Mouse (Mus musculus): ENCODE data around the gene Maea. TPM values are rescaled to one million over a fixed set of nuclear protein-coding genes. Genes with fewer than 3 reads are reported as not detected.
A peak's percentile ranks its signal among the peaks of the same experiment; 100 is the strongest.

Gene Maea
- polyA plus RNA-seq, 1 experiment from 2014 or later, result 157 TPM

DNA sequence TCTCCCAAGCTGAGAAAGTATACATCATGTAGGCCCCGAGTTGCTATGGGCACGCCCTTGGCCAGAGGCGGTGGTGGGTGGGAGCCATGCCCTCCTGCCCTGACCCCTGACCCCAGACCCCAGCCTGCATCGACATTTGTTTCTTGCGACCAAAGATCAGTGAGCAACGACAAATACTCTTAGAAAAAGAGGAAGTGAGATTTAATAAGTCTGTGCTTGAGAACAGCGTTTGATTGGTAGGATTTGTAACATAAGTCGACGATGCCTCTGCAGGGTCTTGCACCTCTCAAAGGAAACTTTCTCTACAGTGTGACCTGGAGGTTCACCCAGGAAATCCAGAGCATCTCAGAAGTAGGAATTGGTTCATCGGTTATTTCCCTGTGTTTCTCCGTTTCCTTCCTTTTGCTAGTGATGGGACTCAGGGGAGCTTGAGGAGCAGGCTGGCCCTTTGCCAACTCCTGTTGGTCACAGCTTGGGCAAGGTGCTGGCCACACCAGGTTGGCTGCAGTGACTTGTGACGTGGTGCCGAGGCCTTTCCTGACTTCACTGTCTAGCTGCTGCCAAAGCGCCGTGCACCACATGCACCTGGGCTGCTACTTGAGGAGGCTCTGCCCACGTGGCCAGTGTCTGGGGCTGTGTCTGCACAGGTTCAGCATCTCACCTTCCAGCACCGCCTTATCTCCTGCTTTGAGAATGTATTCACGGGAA lies 37.2 kb downstream of the Maea start:
- peak; percentile 68 for DNase-seq (ENCODE audit: low spot score, missing footprints)
- Histone ChIP-seq H3K27ac (ENCODE audit: low read depth, low read length) (no peak overlapping the region), H3K36me3 (ENCODE audit: control insufficient read depth, insufficient read depth, low read length) (peaks cover 27% of the 10 kb centered on the region), H3K9ac (ENCODE audit: low read length) (no peak overlapping the region), H3K4me1 (ENCODE audit: control insufficient read depth, insufficient read depth, low read length) (0 out of 2 replicates have a peak, but pooled peaks cover 3% of the 10 kb centered on the region), H3K4me2 (no peak overlapping the region), H3K4me3 (ENCODE audit: low read depth, low read length) (no peak overlapping the region), H3K9me3 (ENCODE audit: control insufficient read depth, low read length) (no peaks in the 10 kb centered on the region), H3K27me3 (ENCODE audit: control insufficient read depth, insufficient read depth, low read length) (no peaks in the 10 kb centered on the region)
- no peak for ATAC-seq (ENCODE audit: low FRiP score)
- 72% methylated on average over 18 of the region's 18 CpGs for WGBS

DNA sequence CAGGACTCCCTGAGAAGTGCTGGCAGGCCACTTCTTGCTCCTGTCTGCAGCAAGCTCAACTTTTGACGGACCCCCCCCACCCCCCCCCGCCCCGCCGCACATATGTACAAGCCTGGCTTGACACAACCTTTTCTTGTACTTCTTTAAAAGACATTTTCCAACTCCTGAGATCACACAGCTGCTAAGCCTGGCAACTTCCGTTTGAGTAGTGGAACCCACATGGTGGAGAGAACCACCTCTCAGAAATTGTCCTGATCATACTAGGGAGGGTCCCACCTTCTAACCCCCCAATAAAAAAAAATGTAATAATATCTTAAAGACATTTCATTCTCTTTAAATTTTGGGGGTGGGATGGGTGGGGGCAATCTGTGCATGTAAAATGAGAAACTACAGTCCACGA lies 41.9 kb downstream of the Maea start:
- peak overlapping the region; percentile 59; the same call in 1 of the 2 replicates for H3K4me3 ChIP-seq (ENCODE audit: low read depth, low read length)
- 74% methylated on average over 6 of the region's 6 CpGs for WGBS
- H3K27ac ChIP-seq (ENCODE audit: low read depth, low read length), result no peak overlapping the region
- no peaks in the 10 kb centered on the region for H3K27me3 ChIP-seq (ENCODE audit: control insufficient read depth, insufficient read depth, low read length)
- H3K4me2 ChIP-seq, result peak overlapping the region; percentile 88
- ATAC-seq (ENCODE audit: low FRiP score), result no peak
- peaks cover 4% of the 10 kb centered on the region; the same call in 1 of the 2 replicates for H3K36me3 ChIP-seq (ENCODE audit: control insufficient read depth, insufficient read depth, low read length)
- DNase-seq (ENCODE audit: low spot score, missing footprints), result peak; percentile 72
- no peak overlapping the region for H3K9ac ChIP-seq (ENCODE audit: low read length)
- no peaks in the 10 kb centered on the region for H3K9me3 ChIP-seq (ENCODE audit: control insufficient read depth, low read length)
- H3K4me1 ChIP-seq (ENCODE audit: control insufficient read depth, insufficient read depth, low read length), result peaks cover 13% of the 10 kb centered on the region

DNA sequence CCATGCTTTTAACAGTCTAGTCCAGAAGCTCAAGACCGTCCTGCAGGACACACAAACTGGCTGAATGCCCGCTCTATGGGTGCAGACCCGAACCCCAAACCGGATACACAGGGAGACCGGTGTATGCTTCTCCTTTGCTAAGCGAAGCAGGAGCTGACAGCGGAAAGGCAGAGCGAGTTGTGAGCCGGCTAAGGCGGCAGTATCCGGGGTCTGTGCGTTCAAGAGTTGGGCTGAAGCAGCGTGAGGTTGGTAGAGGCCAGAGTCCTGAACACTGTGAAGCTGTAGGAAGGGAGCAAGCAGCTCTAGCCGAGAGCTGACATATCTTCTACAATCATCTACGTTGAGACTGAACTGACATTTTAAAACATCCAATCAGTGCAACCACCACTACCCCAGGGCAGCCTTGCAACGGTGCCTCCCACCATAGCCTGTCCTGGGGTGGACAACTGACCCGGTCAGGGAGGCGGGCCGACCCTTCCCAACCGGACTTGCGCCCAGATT lies 42.5 kb downstream of the Maea start:
- H3K4me2 ChIP-seq, result peak overlapping the region; percentile 88
- H3K27me3 ChIP-seq (ENCODE audit: control insufficient read depth, insufficient read depth, low read length), result no peaks in the 10 kb centered on the region
- H3K9ac ChIP-seq (ENCODE audit: low read length), result peak overlapping the region; percentile 77
- ATAC-seq (ENCODE audit: low FRiP score) (peak; percentile 11), DNase-seq (ENCODE audit: low spot score, missing footprints) (no peak)
- peak overlapping the region; percentile 59 for H3K4me3 ChIP-seq (ENCODE audit: low read depth, low read length)
- 2% methylated on average over 21 of the region's 21 CpGs for WGBS
- H3K9me3 ChIP-seq (ENCODE audit: control insufficient read depth, low read length), result no peaks in the 10 kb centered on the region
- H3K27ac ChIP-seq (ENCODE audit: low read depth, low read length), result peak overlapping the region; percentile 93
- peaks cover 13% of the 10 kb centered on the region for H3K4me1 ChIP-seq (ENCODE audit: control insufficient read depth, insufficient read depth, low read length)
- H3K36me3 ChIP-seq (ENCODE audit: control insufficient read depth, insufficient read depth, low read length), result no peaks in the 10 kb centered on the region; the same call in 1 of the 2 replicates

DNA sequence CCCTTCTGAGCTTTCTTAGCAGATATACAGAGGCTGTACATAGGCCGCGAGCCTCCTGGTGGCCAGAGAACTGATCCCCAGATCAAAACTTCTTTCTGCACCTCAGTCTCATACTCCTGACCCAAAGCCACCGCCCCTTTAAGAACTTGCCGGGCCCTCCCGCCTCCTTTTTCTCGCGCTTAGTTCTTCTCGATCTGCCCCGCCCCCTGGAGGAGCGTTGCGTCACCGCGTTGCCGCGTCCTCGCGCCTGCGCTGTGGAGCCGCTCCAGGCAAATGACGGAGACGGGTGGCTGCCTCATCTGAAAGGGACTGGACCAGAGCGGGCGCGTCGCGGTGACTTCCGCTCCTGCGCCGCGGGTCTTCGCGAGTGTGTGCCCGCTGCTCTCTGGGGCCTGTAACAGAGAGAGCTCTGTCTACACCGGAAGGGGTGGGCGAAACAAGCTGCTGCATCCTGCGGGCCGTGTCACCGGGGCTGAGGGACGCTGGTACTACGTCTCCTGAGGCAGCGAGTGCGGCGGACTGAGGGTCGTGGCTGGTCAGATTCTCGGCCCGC lies 43.1 kb downstream of the Maea start, which contains the start of gene Uvssa:
TSS of gene Uvssa (plus strand) at position 248 of the 553 bp plus-strand sequence.
- no peaks in the 10 kb centered on the region for H3K27me3 ChIP-seq (ENCODE audit: control insufficient read depth, insufficient read depth, low read length)
- H3K36me3 ChIP-seq (ENCODE audit: control insufficient read depth, insufficient read depth, low read length), result no peaks in the 10 kb centered on the region; the same call in 1 of the 2 replicates
- H3K4me2 ChIP-seq, result peak within 1 kb of the TSS; percentile 88
- WGBS, result under 1% methylated on average over 46 of the region's 46 CpGs
- H3K4me1 ChIP-seq (ENCODE audit: control insufficient read depth, insufficient read depth, low read length), result peaks cover 13% of the 10 kb centered on the region
- peak within 1 kb of the TSS; percentile 93 for H3K27ac ChIP-seq (ENCODE audit: low read depth, low read length)
- DNase-seq (ENCODE audit: low spot score, missing footprints) (peak; percentile 100), ATAC-seq (ENCODE audit: low FRiP score) (peak; percentile 97)
- H3K9me3 ChIP-seq (ENCODE audit: control insufficient read depth, low read length), result no peaks in the 10 kb centered on the region
- peak within 1 kb of the TSS; percentile 59 for H3K4me3 ChIP-seq (ENCODE audit: low read depth, low read length)
- H3K9ac ChIP-seq (ENCODE audit: low read length), result peak within 1 kb of the TSS; percentile 77

DNA sequence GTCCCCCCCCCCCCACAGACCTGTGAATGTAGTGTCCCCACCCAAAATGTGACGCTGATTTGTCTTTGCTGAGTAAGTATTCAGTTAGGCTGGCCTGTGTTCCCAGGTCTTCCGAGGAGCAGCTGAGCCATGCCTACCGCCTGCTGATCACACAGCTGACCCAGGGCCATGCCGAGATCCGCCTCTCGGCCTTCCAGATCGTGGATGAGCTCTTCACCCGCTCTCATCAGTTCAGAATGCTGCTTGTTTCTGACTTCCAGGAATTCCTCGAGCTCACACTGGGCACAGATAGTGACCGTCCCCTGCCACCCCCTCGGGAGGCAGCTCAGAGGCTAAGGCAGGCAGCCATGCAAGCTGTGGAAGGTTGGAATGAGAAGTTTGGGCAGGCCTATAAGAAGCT lies 52.2 kb downstream of the Maea start:
- no peak overlapping the region for H3K4me2 ChIP-seq
- 80% methylated on average over 11 of the region's 11 CpGs for WGBS
- DNase-seq (ENCODE audit: low spot score, missing footprints) (peak; percentile 65), ATAC-seq (ENCODE audit: low FRiP score) (no peak)
- no peak overlapping the region for H3K4me3 ChIP-seq (ENCODE audit: low read depth, low read length)
- no peaks in the 10 kb centered on the region for H3K27me3 ChIP-seq (ENCODE audit: control insufficient read depth, insufficient read depth, low read length)
- H3K27ac ChIP-seq (ENCODE audit: low read depth, low read length), result no peak overlapping the region
- H3K36me3 ChIP-seq (ENCODE audit: control insufficient read depth, insufficient read depth, low read length), result no peaks in the 10 kb centered on the region
- H3K4me1 ChIP-seq (ENCODE audit: control insufficient read depth, insufficient read depth, low read length), result no peaks in the 10 kb centered on the region
- H3K9me3 ChIP-seq (ENCODE audit: control insufficient read depth, low read length), result no peaks in the 10 kb centered on the region
- no peak overlapping the region for H3K9ac ChIP-seq (ENCODE audit: low read length)

DNA sequence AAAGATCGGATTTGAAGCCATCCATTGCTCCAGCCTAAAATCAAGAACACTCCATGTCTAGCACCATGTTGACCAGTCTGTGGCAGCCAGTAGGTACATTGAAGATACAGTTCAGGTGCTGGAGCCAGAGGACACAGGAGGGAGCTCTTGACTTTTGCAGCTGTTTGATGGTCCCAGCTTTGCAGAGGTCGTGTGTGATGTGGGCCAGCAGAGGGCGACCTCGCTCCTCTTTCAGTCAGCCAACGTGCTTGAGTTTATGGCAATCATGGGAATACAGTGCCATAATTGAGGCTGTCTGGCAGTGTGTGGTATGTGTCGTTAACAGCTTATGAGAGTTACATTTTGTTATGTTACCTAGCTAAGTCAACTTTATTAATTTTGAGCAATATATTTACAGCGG lies 58.5 kb downstream of the Maea start:
- peak; percentile 22; the same call in 1 of the 2 replicates for ATAC-seq (ENCODE audit: low FRiP score)
- no peaks in the 10 kb centered on the region for H3K4me1 ChIP-seq (ENCODE audit: control insufficient read depth, insufficient read depth, low read length)

DNA sequence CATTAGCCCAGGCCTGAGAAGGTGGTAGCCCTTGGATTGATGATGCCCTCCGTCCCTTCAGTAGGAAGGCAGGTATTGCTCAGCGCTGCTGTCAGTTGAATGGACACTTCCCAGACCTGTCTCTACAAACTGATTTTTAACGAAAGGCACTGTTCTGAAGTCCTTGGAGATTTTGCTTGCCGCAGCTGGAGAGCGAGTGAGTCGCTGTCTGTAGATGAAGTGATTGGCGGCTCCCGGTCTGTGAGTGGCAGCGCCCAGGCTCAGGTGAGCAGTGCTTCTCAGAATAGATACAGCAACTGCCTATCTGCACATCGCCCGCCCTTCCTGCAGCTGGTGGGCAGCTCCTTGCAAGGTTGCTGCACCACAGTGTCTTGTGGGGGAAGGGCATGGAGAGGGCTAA lies 60.4 kb downstream of the Maea start:
- Histone ChIP-seq H3K4me3 (ENCODE audit: low read depth, low read length) (no peak overlapping the region), H3K4me1 (ENCODE audit: control insufficient read depth, insufficient read depth, low read length) (no peaks in the 10 kb centered on the region), H3K27ac (ENCODE audit: low read depth, low read length) (no peak overlapping the region), H3K27me3 (ENCODE audit: control insufficient read depth, insufficient read depth, low read length) (no peaks in the 10 kb centered on the region), H3K36me3 (ENCODE audit: control insufficient read depth, insufficient read depth, low read length) (no peaks in the 10 kb centered on the region), H3K9me3 (ENCODE audit: control insufficient read depth, low read length) (no peaks in the 10 kb centered on the region), H3K4me2 (no peak overlapping the region), H3K9ac (ENCODE audit: low read length) (no peak overlapping the region)
- DNase-seq (ENCODE audit: low spot score, missing footprints) (peak; percentile 73), ATAC-seq (ENCODE audit: low FRiP score) (no peak)
- WGBS, result 91% methylated on average over 11 of the region's 11 CpGs

More for the DNA sequence above, 58.5 kb downstream of the Maea start:
- Histone ChIP-seq H3K36me3 (ENCODE audit: control insufficient read depth, insufficient read depth, low read length) (no peaks in the 10 kb centered on the region), H3K27ac (ENCODE audit: low read depth, low read length) (no peak overlapping the region), H3K4me3 (ENCODE audit: low read depth, low read length) (no peak overlapping the region), H3K9me3 (ENCODE audit: control insufficient read depth, low read length) (no peaks in the 10 kb centered on the region), H3K27me3 (ENCODE audit: control insufficient read depth, insufficient read depth, low read length) (no peaks in the 10 kb centered on the region), H3K4me2 (no peak overlapping the region), H3K9ac (ENCODE audit: low read length) (no peak overlapping the region)
- 16% methylated on average over 7 of the region's 7 CpGs for WGBS
- peak; percentile 93 for DNase-seq (ENCODE audit: low spot score, missing footprints)

DNA sequence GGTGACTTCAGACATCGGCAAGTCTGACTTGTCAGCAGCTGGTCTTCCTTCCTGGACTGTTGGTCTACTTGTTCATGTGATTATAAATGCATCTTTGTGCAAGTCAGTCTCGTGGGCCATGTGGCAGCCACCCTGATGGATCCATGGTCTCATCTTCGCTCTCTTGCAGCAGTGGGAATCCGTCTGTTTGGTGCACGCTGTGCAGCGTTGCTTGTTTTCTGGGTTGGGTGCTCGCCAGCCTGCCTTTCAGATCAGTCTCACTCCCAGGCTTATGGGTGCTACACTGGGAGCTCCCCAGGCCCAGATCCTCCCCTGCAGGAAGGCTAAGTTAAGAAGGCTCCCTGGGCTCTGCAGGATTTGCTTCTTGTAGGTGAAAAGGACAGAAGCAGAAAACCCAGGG lies 61.5 kb downstream of the Maea start:
- Histone ChIP-seq H3K4me3 (ENCODE audit: low read depth, low read length) (no peak overlapping the region), H3K9me3 (ENCODE audit: control insufficient read depth, low read length) (no peaks in the 10 kb centered on the region), H3K4me1 (ENCODE audit: control insufficient read depth, insufficient read depth, low read length) (no peaks in the 10 kb centered on the region), H3K36me3 (ENCODE audit: control insufficient read depth, insufficient read depth, low read length) (no peaks in the 10 kb centered on the region), H3K9ac (ENCODE audit: low read length) (no peak overlapping the region), H3K27me3 (ENCODE audit: control insufficient read depth, insufficient read depth, low read length) (no peaks in the 10 kb centered on the region), H3K27ac (ENCODE audit: low read depth, low read length) (no peak overlapping the region), H3K4me2 (no peak overlapping the region)
- WGBS, result 89% methylated on average over 7 of the region's 7 CpGs
- no peak for ATAC-seq (ENCODE audit: low FRiP score)
- DNase-seq (ENCODE audit: low spot score, missing footprints), result peak; percentile 35

DNA sequence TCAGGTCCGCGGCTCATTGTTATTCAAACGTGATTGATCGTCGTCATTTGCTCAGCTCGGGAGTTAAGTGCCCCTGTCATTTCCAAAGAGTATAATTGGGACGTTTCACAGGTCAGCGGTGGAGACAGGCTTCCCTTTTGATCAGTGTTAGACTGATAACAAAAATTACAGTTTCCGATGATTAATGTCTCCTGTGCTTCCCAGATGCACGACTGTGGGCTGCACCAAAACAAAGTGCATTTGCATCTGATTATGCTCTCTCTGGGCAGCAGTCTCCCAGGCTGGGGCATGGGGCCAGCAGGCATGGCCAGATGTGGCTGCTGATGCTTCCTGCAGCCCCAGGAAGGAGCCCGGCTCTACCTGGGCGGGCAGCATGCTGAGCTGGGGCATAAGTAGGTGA lies 65.5 kb downstream of the Maea start:
- no peak for DNase-seq (ENCODE audit: low spot score, missing footprints)
- Histone ChIP-seq H3K27ac (ENCODE audit: low read depth, low read length) (no peak overlapping the region), H3K27me3 (ENCODE audit: control insufficient read depth, insufficient read depth, low read length) (no peaks in the 10 kb centered on the region), H3K36me3 (ENCODE audit: control insufficient read depth, insufficient read depth, low read length) (no peaks in the 10 kb centered on the region), H3K9me3 (ENCODE audit: control insufficient read depth, low read length) (no peaks in the 10 kb centered on the region), H3K4me1 (ENCODE audit: control insufficient read depth, insufficient read depth, low read length) (0 out of 2 replicates have a peak, but pooled peaks cover 7% of the 10 kb centered on the region), H3K4me3 (ENCODE audit: low read depth, low read length) (no peak overlapping the region), H3K4me2 (no peak overlapping the region), H3K9ac (ENCODE audit: low read length) (no peak overlapping the region)
- no peak for ATAC-seq (ENCODE audit: low FRiP score)
- 61% methylated on average over 12 of the region's 12 CpGs for WGBS

Data from midbrain, embryonic 11.5 days (tissue).